Mouse (Mus musculus) MN1 (cell line): ENCODE measurements around the gene Sigmar1.

Experiments
- DNase-seq: peaks from one replicate; pipeline ENCODE4 v3.0.0-alpha.2; 2016; ENCODE audit warnings: low spot score

Gene Sigmar1

DNA sequence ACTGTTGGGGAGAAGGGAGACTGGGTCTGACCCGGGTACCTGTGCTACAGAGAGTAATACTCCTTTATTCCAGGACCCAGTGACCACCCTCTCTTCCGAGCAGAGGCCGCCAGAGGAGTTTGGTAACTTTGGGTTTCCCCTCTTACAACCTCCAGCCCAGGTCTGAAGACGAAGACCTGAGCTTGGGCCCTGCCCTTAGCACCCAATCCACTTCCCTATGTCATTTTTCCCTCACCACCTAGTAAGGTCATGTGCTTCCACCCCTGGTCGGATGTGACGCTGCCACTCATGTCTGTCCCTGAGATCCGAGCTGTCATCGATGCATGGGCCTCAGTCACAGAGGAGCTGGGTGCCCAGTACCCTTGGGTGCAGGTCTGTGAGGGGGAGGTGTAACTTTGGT lies 483 bp upstream of the Sigmar1 start:
- DNase-seq: peak; percentile 54

DNA sequence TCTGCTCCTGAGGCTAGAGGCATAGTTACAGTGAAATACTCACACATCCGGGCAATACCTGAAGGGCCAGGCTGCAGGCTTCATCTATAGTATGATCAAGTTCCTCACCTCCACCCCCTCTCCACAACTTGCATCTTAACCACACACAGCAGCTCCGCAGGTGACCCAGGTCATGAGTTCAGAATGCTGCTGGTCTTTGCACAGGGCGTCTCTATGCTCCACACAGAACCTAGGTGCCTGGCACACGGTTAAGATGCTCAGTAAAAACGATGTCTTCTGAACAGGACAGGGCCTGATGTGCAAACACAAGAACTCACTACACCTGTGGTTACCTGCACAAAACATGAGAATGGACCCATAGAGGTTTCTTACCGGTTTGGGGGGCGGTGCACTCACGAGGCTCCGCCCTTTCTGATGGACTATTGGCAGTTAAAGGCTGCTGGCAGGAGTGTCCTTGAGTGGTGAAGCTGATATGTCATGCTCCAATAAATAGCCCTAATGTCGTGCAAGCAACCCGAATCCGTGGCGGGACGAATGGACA lies 1.1 kb downstream of the Sigmar1 start, which contains the start of gene Galt:
Gene Galt, plus strand, starts transcription at position 432 of the 541 bp plus-strand sequence.
- peak; percentile 66 for DNase-seq

DNA sequence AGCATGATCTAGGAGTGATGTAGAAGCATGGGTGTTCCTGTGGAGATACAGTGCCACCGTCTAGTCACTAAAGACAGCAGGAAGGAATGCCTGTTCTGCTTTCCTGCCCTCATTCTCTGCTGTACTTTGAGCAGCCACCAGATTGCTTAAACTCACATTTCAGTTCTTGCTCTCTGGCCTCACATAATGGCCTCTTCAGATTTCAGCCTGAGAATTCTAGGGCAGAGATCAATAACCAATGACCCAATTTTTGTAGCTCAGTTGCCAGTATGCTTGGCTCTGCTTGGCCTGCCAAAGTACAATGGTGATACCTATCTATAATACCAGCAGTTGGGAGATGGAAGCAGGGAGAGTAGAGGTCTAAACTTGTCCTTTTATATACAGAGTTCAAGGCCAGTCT lies 10.9 kb downstream of the Sigmar1 start:
- no peak for DNase-seq

DNA sequence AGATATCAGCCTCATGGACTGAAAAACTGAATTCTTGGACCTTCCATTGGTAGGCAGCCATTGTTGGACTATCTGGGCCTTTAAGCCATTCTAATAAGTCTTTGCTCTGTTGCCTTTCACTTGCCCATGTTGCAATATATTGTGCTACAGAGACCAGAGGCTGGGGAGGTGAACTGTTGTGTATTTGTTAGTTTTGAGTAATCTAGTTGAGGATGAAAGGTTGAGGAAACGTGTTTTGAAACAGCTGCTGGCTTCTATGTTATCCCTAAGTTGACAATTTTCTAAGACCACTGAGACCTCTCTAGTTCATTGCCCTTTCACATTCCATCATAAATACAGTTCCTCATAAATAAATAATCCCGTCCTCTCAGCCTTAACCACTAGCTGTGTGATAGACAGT lies 11.8 kb downstream of the Sigmar1 start:
- no peak for DNase-seq

DNA sequence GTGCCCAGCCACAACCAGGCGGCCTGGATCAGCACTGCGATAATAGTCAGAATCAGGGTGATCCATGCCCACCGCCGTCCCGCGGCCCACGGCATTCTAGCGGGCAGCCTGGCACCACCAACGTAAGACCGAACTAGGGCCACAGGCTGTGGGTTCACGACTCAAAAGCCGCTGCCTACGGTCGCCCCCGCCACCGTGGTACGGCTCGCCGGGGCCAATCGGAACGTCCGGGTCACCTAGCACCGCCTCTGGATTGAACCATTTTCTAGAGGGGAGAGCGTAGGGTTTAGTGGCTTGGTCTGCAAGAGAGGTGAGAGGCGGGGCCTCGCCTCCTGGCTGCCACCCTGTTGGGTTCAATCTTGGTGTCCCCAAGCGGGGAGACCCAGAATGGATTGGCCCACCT lies 14.8 kb downstream of the Sigmar1 start:
- peak; percentile 95 for DNase-seq

DNA sequence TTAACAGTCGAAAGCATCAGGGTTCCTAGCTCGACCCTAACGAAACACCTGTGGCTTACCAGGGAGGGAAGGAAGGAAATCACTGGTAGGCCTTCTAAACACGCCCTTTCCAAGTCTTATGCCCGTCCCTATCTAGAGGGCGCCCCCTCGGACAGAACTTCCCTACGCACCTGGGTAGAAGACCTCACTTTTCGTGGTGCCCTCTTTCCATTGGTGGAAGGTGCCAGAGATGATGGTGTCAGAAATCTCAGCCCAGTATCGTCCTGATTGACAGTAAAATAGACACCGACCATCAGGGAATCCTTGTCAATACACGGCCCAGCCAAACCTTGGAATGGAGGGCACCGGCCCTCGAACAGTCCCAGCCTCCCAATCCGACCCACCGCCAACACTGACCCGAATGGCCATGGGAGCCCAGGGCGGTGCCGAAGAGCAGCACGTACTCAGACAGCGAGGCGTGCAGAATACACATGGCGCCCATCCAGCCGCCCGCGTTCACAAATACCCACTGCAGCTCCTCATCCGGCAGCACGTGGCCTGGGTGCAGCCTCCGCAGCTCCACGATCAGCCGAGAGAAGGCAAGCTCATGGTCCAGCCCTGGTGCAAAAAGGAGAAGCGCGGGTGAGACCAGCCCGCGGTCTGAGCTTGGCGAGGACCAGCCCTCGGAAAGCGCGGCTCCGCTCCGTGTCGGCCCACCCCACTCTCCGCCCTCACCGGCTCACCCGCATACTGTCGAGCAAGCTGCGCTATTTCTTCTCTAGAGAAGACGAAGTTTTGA lies 15.4 kb downstream of the Sigmar1 start:
- peak; percentile 59 for DNase-seq

DNA sequence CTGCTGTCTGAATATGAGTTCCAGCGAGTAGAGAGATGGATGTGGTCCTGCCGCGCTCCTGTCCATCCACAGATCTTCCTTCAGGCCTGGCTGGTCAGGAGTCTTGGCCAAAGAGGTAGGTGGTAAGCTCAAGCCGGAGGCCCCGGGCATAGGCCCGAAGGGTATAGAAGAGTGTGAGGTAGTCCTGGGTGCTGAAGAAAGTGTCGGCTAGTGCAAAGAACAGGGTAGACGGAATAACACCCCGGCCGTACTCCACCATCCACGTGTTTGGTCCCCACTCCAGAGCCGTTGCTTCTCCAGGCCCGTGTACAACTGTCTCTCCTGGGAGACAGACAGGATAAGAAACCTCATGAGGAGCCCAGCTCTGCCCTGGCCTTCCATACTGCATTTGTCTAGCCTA lies 16.7 kb downstream of the Sigmar1 start:
- DNase-seq: no peak

DNA sequence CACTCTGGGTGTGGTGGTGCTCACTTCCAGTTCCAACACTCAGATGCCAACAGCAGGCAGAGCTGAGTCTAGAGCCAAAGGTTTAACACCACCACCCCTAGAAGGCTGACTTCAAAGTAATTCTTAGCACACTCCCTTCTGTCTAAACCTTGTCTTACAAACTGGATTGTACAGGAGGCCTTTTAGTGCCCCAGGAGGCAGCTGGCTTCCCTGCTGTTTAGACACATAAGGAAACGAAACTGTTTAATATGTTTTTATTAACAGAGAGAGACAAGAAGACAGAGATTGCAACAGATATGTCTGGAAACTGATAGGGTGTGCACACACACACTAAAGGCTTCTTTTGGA lies 17.7 kb downstream of the Sigmar1 start:
- DNase-seq: no peak

DNA sequence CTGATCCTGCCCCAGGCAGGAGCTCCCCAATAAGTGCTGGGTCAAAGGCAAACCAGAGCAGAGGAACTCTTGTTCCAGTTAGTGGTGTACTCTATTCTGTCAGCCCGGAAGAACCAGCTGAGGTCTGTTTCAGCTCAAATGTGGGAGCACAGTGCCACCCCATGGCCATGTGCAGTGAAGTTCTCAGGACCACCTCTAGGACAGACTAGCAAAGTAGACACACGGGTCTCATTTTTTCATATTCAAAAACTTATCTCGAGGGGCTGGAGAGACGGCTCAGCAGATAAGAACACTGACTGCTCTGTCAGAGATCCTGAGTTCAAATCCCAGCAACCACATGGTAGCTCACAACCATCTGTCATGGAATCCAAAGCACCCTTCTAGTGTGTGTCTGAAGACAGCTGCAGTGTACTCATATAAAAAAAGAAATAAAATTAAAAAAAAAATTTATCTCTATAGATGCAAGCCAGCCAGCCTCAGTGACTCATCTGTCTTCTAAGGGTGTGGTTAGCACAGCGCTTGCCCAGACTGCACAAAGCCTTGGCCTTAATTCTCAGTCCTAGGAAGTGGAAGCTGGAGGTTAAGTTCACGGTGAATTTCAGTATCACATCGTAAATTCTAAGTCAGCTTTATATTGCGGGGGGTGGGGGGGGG lies 18.2 kb downstream of the Sigmar1 start:
- DNase-seq: peak; percentile 78

DNA sequence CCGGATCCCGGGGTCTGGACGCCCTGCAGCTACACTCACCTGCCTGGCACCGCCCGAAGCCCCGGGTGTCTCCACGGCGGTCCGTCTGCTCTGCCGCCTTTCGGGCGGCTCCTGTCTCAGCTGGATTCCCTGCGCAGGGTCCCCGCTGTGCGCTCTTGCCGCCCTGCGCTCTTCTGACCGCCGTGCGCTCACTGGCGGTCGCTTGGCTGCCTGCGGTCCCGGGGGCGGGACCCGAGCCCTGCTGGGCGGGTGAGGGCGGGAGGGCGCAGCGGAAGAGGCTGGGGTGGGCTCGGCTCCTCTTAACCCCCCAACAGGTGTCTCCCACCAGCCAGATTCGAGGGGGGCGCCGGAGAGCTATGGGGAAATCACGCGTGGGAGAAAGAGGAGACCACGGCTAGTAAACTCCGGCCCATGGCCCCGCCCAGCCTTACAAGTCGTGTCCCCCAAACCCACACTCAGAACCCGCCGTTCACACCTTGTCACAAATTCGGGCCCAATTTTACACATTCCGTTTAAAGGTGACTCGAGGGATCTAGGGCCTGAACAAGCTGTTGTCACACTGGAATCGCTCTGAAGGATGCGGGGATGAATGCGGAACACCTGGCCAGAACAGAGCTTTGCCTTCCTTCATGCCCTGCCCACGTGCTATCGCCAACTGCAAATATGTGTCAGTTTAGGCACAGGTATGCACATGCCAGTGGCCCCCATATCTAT lies 24.7 kb downstream of the Sigmar1 start, which contains the start of gene Arid3c:
Gene Arid3c, minus strand, starts transcription at position 91 of the 714 bp plus-strand sequence.
- peak; percentile 53 for DNase-seq

DNA sequence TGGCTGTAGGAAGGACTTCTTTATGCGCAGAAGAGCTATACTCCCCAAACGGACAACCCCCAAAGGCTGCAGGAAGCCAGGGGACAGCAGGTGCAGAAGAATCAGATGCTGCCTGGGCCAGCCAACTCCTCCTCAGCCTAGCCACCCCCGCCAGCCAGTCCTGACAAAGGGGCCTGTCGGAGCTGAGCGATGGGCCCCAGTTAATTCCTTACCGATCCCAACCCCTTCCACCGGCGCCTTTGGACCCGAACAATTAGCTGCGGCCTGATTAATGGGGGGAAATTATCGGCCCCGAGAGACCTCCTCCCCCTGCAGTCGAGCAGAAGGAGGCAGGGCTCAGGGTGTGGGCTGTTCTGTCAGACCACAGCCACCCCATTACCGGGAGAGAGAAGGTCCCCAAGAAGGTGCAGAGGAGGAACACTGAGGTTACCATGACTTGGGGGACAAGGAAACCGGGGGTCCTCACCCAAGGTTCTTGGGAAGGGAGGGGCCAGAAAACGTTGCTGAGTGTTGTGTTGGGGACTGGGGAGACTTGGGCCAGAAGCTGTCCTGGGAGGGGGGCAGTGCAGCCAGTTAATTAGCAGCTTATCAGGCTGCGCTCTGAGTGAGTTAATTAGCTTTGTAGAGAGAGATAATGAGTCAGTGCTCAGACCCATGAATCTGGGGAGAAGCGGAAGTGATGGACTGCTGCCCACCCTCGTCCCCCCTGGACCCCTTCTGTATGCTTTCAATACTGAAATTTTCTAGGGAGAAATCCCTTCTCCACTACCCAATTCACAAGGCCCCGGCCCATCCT lies 28.9 kb downstream of the Sigmar1 start:
- no peak for DNase-seq

DNA sequence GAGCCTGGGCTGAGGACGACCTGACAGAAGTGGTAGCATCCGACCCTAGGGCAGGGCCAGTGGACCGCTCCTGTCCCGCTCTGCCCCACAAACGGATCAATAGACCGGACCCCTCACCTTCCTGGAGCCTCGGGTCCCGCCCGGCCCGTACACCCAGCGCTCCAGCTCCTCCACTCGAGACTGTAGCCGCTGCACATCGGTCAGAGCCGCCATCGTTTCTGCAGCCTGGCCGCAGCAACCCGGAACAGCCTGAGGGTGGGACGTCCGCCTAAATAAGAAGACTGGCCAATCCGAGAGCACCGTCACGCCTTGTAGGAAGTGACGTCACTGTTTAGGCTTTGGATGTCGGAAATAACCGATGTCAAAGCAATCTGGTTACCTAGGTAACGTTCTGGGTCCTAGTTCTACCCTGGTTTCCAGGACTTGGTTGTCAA lies 33.0 kb downstream of the Sigmar1 start, which contains the start of gene Dctn3:
Gene Dctn3, minus strand, starts transcription at position 253 of the 434 bp plus-strand sequence.
- DNase-seq: peak; percentile 95

DNA sequence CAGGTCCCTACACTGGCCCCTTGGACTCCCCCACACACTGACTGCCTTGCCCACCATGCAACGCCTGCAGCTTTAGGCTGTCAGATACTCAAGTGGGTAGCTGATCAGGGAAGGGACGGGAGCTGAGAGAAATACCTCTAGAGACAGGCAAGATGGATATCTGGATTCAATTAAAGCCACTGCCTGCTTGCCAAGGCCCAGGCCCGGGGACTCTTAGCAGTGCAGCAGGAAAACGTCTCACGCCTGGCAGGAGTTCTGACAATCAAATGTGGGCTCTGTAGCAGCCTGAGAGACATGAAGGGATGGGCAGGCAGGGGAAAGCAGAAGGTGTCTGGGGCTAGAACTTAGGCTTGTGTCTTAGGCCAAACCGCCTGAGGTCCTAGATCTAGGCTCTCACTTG lies 39.1 kb downstream of the Sigmar1 start:
- peak; percentile 79 for DNase-seq

DNA sequence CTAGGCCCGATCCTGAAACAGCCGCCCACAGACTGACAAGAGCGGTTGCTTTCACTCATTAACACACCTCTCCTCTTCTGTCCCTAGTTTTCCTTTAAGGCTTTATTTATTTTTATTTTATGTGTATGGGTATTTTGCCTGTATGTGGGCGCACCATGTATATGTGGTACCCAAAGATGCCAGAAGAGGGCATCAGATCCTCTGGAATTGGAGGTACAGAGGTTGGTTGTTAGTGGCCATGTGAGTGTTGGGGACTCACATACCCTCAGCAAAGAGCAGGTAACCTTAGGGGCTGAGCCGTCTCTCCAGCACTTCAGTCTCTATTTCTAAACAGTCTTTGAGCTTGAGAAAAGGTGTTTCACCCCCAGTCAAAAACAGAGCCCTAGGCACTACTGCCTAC lies 40.4 kb downstream of the Sigmar1 start:
- DNase-seq: peak; percentile 33

DNA sequence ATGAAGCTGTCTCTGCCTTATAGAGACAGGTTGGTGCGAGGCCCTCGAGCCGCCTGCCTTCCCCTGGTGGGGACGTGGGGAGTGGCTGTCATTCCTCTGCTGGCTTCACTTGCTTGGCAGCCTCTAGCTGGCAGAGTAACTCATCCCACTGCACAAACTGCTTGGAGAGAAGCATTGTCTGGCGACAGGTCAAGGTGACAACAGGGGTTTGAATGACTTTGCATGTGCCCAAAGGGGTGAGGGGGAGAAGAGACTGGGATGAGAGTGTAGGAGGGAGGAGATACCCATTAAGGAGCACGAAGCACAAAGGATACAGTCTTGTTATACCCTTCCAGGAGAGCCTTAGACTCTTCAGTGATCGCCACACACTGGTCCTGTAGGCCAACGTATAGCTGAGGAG lies 40.9 kb downstream of the Sigmar1 start:
- DNase-seq: no peak

DNA sequence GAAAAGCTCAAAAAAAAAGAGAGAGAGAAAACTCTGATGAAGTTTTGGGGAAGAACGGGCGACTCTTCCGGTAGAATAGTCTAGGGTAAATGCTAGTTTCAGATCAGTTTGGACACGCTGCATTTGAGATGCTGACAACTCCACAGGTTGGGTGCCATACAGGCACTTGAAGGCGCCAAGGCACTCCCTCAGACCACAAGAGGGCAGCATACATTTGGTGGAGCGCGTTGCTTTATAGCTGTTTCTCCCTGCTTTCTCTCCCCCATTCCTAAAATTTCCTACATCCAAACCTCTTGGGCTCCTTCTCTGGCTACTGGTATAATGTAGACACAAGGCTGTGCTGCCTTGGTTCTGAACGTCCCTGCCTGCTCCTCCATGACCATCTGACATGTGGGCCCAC lies 41.7 kb downstream of the Sigmar1 start:
- DNase-seq: peak; percentile 71

DNA sequence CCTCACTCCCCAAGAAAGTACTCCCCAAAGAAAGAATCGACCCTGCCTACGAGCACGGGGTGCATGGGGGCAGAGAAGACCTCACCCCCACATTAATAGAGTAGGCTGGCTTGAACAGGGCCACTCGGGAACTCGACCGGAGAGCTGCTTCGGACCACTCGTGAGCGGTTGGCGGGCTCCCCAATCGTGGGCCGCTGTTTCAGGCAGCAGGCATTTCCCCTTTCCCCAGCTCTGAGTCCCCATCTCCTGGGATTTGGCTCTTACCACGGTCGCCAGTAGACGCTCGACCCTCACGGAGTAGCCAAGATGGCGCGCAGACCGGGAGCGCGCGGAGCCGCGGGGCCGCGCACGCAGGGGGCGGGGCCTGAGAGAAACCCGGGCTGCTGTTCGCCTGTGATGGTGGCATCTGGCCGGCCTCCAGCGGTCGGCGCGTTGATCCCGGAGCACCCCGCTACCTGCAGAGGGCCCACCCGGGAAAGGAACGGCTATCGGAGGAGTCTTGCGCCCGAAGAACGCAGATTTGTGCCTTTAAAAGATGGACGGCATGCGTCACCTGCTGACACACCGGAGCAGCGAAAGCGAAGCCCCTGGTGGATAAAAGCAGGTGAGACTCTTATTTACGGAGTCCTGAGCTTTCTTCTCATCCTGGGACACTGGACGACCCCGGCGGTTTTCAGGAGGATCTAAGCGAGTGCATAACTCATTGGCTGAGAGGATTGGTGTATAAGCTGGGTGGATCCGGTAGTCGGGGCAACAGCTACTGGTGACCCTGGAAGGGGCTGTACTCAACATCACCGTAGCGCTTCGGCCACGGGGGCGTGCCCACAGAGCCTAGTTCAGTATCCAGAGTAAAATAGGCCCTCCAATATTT lies 42.5 kb downstream of the Sigmar1 start, which contains the start of gene Rpp25l:
Gene Rpp25l, minus strand, starts transcription at position 338 of the 871 bp plus-strand sequence.
- peak; percentile 75 for DNase-seq

DNA sequence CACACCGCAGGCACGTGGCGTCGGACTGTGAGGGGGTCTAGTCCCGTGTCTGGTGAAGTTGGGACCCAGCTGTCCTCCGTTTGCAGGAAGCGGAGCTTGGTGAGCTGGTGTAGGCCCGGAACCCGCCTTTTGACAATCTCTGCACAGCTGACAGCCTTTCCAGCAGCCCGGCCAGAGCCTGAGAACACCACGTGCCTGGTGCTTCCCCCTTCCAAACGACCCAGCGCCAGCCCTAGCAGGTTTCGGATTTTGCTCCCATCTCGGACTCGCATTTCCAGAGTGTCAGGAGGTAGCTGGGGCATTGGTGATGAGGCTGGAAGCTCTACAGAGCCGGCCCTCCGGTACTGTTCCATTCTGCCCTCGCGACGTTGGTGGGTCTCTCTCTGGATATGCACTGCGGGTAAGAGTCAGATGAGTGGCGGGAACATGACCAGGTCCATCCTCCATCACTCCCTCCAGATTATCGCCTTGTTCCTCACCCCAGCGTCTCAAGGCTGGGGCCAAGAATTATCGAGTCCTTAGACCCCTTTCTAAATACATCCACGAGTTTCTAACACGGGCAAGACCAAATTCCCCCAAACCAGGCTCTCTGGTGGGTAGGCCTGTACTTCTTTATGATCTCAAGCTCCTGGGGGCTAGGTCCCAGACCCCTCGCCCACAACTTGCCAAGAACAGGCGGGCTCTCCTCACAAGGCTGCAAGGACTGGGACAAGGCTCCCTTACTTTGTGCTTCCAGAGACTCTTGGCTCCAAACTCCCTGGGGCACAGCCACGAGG lies 43.3 kb downstream of the Sigmar1 start:
- no peak for DNase-seq

DNA sequence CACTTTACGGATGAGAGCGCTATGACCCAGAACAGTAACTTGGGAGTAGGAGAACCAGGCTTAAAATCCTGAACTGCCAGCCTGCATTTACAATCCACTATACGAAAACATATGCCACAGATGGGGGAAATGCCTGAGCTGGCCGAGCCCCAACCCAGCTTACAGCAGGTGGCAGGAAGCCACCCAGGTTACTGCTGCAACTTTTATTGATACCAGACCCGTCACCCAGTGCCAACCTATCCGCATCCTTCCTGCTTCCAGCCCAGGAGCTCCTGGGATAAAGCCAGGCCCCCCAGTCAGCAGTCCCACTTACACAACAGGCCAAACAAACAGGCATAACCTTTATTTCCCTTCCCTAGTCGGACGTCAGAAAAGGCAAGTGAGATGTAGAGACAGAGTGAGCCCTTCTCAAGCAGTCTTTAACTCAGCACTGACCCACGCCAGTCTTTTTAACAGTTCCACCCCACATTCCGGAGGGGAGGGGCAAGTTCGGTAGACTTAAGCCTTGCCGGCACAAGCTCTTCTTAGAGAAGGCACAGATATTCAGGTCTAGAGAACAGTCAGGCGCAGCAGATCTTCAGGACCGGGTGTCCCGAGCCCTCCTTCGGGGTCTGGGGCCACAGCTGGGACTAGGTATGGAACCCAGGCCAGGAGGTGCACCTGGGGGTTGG lies 44.1 kb downstream of the Sigmar1 start:
- no peak for DNase-seq
